Mouse (Mus musculus): Measurements from ENCODE around the gene Stx1a.

DNA sequence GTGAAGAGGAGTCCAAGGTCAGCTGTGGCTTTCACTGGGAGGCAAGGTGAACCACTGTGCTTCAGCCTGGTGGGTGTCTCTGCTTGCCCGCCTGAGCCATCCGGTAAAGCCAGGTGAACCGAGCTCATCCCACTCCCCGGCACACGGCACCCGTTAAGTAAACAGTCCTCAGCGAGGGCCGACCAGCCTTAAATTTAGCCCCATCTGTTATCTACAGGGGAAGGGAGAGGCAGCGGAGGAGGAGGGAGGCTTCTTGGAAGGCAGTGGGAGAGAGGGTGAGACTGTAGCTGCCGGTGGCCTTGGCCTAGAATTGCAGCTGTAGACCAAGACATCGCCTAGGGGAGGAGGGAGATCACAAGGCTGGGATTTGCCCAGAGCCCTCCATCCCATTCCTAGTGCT is 17.5 kb downstream of the Stx1a start:
- TF ChIP-seq CTCF (IDR thresholded peaks at IDR 0.05; ENCODE audit: insufficient read depth, low read depth, low read length) (no peak), POLR2A (IDR thresholded peaks at IDR 0.05; ENCODE audit: insufficient read depth, low read depth, low read length) (no peak)

Data from olfactory bulb, adult 2 months (tissue).